Mouse (Mus musculus) midbrain, embryonic 11.5 days (tissue): ENCODE measurements at regions not wholly inside any gene's neighbourhood (a gene's known extent, or its start where the extent isn't known, plus 50 kb on each side); places are given as distances from the start of the nearest gene placed in this dataset.

Experiments
- ATAC-seq: fragments of 200-750 bp; cut with Nextera tagmentation; 2 replicates; pipeline ENCODE4 v1.8.0; 2017; ENCODE audit warnings: moderate TSS enrichment, moderate library complexity; ENCODE audit not compliant: low FRiP score
- DNase-seq: peaks from one replicate; pipeline ENCODE4 v3.0.0; 2015; ENCODE audit warnings: low spot score; ENCODE audit errors: missing footprints
- H3K27ac ChIP-seq: fragments of 300-500 bp; sonication (generic); 2 replicates; pipeline ENCODE4 v1.5.1; 2014; ENCODE audit warnings: low read depth, low read length
- H3K27me3 ChIP-seq: fragments of 300-500 bp; sonication (generic); 2 replicates; pipeline ENCODE4 v1.6.1; 2014; ENCODE audit warnings: mild to moderate bottlenecking, low read length, moderate library complexity, mixed read lengths; ENCODE audit not compliant: control insufficient read depth, insufficient read depth
- H3K36me3 ChIP-seq: fragments of 300-500 bp; sonication (generic); 2 replicates; pipeline ENCODE4 v1.6.1; 2014; ENCODE audit warnings: mild to moderate bottlenecking, low read length, moderate library complexity, mixed read lengths; ENCODE audit not compliant: control insufficient read depth, insufficient read depth
- H3K4me1 ChIP-seq: fragments of 300-500 bp; sonication (generic); 2 replicates; pipeline ENCODE4 v1.6.1; 2014; ENCODE audit warnings: low read length; ENCODE audit not compliant: control insufficient read depth, insufficient read depth
- H3K4me2 ChIP-seq: fragments of 300-500 bp; sonication (generic); 2 replicates; pipeline ENCODE4 v1.6.1; 2014; ENCODE audit warnings: mild to moderate bottlenecking, moderate library complexity
- H3K4me3 ChIP-seq: fragments of 300-500 bp; sonication (generic); 2 replicates; pipeline ENCODE4 v1.5.1; 2014; ENCODE audit warnings: low read depth, low read length
- H3K9ac ChIP-seq: fragments of 300-500 bp; sonication (generic); 2 replicates; pipeline ENCODE4 v1.6.1; 2014; ENCODE audit warnings: low read length
- H3K9me3 ChIP-seq: fragments of 300-500 bp; sonication (generic); 2 replicates; pipeline ENCODE4 v1.6.1; 2016; ENCODE audit warnings: low read length; ENCODE audit not compliant: control insufficient read depth
- WGBS: fragments of 180-500 bp; shearing (Covaris S2); extraction: QIAGEN DNeasy Blood & Tissue Kit; methylation state at CpG from one replicate; pipeline ENCODE4 v1.1.7; 2014; 5-methylcytosine and 5-hydroxymethylcytosine counted together

DNA sequence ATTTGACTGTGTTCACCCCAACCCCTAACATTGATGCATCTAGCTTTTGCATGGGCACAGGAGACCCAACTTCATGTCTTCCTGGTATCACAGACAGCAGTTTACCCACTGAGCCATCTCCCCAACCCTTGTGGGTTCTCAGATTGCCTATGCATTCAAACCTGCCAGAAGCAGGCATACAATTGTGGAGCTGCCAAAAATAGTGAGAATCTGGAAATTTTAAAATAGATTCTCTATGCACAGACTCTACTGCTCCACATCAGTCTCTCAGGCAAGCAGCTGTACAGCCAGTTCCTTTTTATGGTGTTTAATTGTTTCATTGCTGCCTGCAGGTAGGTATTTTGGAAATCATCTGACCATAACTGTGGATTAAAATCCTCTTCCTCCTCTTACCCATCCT lies 129.9 kb upstream of the Gls start:
- no peak for ATAC-seq
- no peak overlapping the region for H3K9ac ChIP-seq
- no peak overlapping the region for H3K4me2 ChIP-seq

DNA sequence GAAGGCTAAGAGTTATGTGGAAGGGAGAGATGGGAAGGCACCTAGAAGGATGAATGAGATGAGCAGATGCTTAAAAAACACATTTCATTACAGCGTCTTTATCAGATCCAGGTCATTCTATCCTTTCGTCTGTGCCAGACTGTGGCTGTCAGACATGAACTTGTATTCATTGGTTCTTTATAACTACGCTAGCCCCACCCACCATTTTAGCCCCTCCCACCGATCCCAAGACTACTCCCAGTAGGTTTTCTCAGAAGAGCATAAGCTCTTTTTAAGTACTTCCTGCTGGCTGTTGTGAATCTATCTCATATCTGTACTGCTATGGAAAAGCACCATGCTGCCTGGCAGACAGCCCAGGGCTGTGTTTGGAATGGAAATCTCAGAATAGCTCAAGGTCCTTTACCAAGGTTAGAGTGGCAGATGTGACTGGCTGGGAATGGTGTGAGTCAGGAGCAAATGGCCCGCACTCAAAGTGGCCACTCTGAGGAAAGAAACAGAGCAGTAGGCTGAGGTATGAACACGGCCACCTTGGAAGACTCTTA lies 121.1 kb upstream of the Gls start:
- no peak for DNase-seq

More for the DNA sequence above, 129.9 kb upstream of the Gls start:
- no peaks in the 10 kb centered on the region for H3K36me3 ChIP-seq
- no peaks in the 10 kb centered on the region for H3K4me1 ChIP-seq
- H3K4me3 ChIP-seq: no peak overlapping the region
- DNase-seq: no peak
- no peaks in the 10 kb centered on the region for H3K9me3 ChIP-seq
- H3K27ac ChIP-seq: no peak overlapping the region
- no peaks in the 10 kb centered on the region for H3K27me3 ChIP-seq

GRCm38 (mm10) chr1:52342127-52342526 lies 109.1 kb upstream of the Gls start:
- H3K4me2 ChIP-seq: no peak overlapping the region
- no peak overlapping the region for H3K9ac ChIP-seq
- DNase-seq (no peak), ATAC-seq (no peak)
- no peaks in the 10 kb centered on the region for H3K9me3 ChIP-seq
- no peaks in the 10 kb centered on the region for H3K4me1 ChIP-seq
- 81% methylated on average over 2 of the region's 2 CpGs for WGBS
- H3K4me3 ChIP-seq: no peak overlapping the region
- no peaks in the 10 kb centered on the region for H3K36me3 ChIP-seq
- no peaks in the 10 kb centered on the region for H3K27me3 ChIP-seq
- no peak overlapping the region for H3K27ac ChIP-seq

More for the DNA sequence above, 121.1 kb upstream of the Gls start:
- H3K9me3 ChIP-seq: no peaks in the 10 kb centered on the region
- no peak overlapping the region for H3K27ac ChIP-seq
- 90% methylated on average over 6 of the region's 6 CpGs for WGBS
- no peak overlapping the region for H3K9ac ChIP-seq
- no peaks in the 10 kb centered on the region for H3K36me3 ChIP-seq
- H3K4me2 ChIP-seq: no peak overlapping the region
- ATAC-seq: no peak
- H3K27me3 ChIP-seq: no peaks in the 10 kb centered on the region
- no peaks in the 10 kb centered on the region for H3K4me1 ChIP-seq
- H3K4me3 ChIP-seq: no peak overlapping the region

GRCm38 (mm10) chr1:52338704-52339103 lies 105.7 kb upstream of the Gls start:
- H3K9me3 ChIP-seq: no peaks in the 10 kb centered on the region
- no peaks in the 10 kb centered on the region for H3K4me1 ChIP-seq
- no peaks in the 10 kb centered on the region for H3K27me3 ChIP-seq
- H3K36me3 ChIP-seq: no peaks in the 10 kb centered on the region
- no peak for DNase-seq
- WGBS: 87% methylated on average over 3 of the region's 3 CpGs
- H3K4me2 ChIP-seq: no peak overlapping the region
- H3K9ac ChIP-seq: no peak overlapping the region
- no peak overlapping the region for H3K27ac ChIP-seq
- no peak overlapping the region for H3K4me3 ChIP-seq
- ATAC-seq: no peak

GRCm38 (mm10) chr1:52338243-52338642 lies 105.2 kb upstream of the Gls start:
- Histone ChIP-seq H3K36me3 (no peaks in the 10 kb centered on the region), H3K27me3 (no peaks in the 10 kb centered on the region), H3K9me3 (no peaks in the 10 kb centered on the region), H3K27ac (no peak overlapping the region), H3K4me2 (no peak overlapping the region), H3K9ac (no peak overlapping the region), H3K4me3 (no peak overlapping the region), H3K4me1 (no peaks in the 10 kb centered on the region)
- DNase-seq (no peak), ATAC-seq (no peak)
- 92% methylated on average over 6 of the region's 6 CpGs for WGBS

GRCm38 (mm10) chr1:52336696-52337095 lies 103.7 kb upstream of the Gls start:
- Histone ChIP-seq H3K9me3 (no peaks in the 10 kb centered on the region), H3K4me2 (no peak overlapping the region), H3K27ac (no peak overlapping the region), H3K36me3 (no peaks in the 10 kb centered on the region), H3K27me3 (no peaks in the 10 kb centered on the region), H3K9ac (no peak overlapping the region), H3K4me3 (no peak overlapping the region), H3K4me1 (no peaks in the 10 kb centered on the region)
- no peak for DNase-seq
- ATAC-seq: no peak
- WGBS: 90% methylated on average over 3 of the region's 3 CpGs

GRCm38 (mm10) chr1:52332013-52332412 lies 99.0 kb upstream of the Gls start:
- no peaks in the 10 kb centered on the region for H3K27me3 ChIP-seq
- ATAC-seq (no peak), DNase-seq (no peak)
- no peak overlapping the region for H3K4me3 ChIP-seq
- 86% methylated on average over 12 of the region's 12 CpGs for WGBS
- H3K4me2 ChIP-seq: no peak overlapping the region
- H3K36me3 ChIP-seq: no peaks in the 10 kb centered on the region
- H3K9me3 ChIP-seq: no peaks in the 10 kb centered on the region
- no peak overlapping the region for H3K27ac ChIP-seq
- no peak overlapping the region for H3K9ac ChIP-seq
- H3K4me1 ChIP-seq: no peaks in the 10 kb centered on the region

DNA sequence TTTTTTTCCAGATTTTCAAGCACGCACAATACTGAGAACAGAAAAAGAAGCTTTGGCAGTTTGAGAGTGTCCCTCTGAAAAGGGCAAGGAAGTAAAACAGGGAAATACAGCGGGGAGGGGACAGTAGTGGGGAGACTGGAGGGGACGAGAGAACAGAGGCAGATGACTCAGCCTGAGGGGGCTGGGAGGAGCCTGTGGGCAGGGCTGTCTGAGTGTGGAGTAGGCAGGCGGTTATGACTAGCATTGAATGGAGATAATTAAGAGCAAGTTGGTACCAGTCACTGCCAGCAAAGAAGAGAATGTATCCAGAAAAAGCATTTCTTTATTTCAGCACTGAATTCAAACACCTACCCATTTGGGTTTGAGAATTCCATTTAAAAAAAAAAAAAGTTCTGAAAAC lies 98.4 kb upstream of the Gls start:
- no peaks in the 10 kb centered on the region for H3K9me3 ChIP-seq
- H3K4me2 ChIP-seq: no peak overlapping the region
- no peak overlapping the region for H3K9ac ChIP-seq
- no peaks in the 10 kb centered on the region for H3K36me3 ChIP-seq
- WGBS: 59% methylated on average over 4 of the region's 4 CpGs
- no peaks in the 10 kb centered on the region for H3K27me3 ChIP-seq
- DNase-seq (no peak), ATAC-seq (no peak)
- H3K27ac ChIP-seq: no peak overlapping the region
- H3K4me3 ChIP-seq: no peak overlapping the region
- H3K4me1 ChIP-seq: no peaks in the 10 kb centered on the region

DNA sequence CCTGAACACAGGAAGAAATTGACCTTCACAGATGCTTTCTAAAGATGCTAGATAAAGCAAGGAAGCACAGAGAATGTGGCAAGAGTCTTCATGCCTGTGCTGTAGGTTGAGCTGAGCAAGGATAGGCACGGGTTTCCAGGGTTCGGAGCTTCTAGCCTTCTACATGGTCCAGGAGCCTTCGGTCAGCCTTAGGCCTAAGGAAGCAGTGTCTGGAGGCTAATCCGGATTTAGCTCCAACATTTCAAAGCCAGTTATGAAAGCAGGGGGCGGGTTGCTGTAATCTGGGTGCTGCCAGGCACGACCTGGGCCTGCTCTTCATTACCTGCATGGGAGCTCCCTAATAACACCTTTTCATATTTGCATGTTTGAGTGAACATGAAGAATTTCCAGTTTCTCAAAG lies 97.5 kb upstream of the Gls start:
- Histone ChIP-seq H3K36me3 (no peaks in the 10 kb centered on the region), H3K27ac (no peak overlapping the region), H3K4me2 (no peak overlapping the region), H3K9ac (no peak overlapping the region), H3K9me3 (no peaks in the 10 kb centered on the region), H3K27me3 (no peaks in the 10 kb centered on the region), H3K4me1 (no peaks in the 10 kb centered on the region), H3K4me3 (no peak overlapping the region)
- ATAC-seq: no peak
- no peak for DNase-seq
- WGBS: 63% methylated on average over 6 of the region's 6 CpGs

DNA sequence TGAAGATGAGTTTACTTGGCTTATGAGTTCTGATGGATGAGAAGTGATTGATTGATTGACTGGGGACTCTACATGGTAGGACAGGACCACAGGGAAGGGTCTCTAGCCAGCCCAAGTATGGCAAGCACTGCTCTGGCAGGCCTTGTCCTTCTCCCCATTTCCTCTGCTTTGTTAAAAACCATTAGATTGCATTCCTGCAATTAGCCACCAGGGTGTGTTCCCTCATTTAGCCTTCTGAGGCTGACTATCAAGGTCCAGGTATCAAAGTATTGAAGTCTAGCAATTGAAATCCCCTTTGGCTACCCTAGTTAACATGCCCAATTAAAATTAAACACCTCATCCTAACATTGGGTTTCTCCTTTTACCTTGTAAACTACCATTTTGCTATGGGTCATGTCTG lies 95.5 kb upstream of the Gls start:
- no peak for ATAC-seq
- H3K4me1 ChIP-seq: no peaks in the 10 kb centered on the region

More for the DNA sequence above, 95.5 kb upstream of the Gls start:
- no peaks in the 10 kb centered on the region for H3K9me3 ChIP-seq
- no peak overlapping the region for H3K27ac ChIP-seq
- no peak overlapping the region for H3K4me2 ChIP-seq
- no peak for DNase-seq
- no peak overlapping the region for H3K4me3 ChIP-seq
- H3K36me3 ChIP-seq: no peaks in the 10 kb centered on the region
- H3K9ac ChIP-seq: no peak overlapping the region
- H3K27me3 ChIP-seq: no peaks in the 10 kb centered on the region
